Mouse (Mus musculus) neural tube, embryonic 14.5 days (tissue): ENCODE measurements around the gene Lrmda. TPM values are rescaled to one million over a fixed set of nuclear protein-coding genes. Genes with fewer than 3 reads are reported as not detected.

Experiments used
- ATAC-seq: fragments of 200-750 bp; cut with Nextera tagmentation; 2 replicates; pipeline ENCODE4 v1.8.0; 2017; ENCODE audit warnings: low read depth, mild to moderate bottlenecking, moderate TSS enrichment, moderate library complexity
- H3K27ac ChIP-seq: fragments of 300-500 bp; sonication (generic); 2 replicates; pipeline ENCODE4 v1.5.1; 2014; ENCODE audit warnings: low read depth, mild to moderate bottlenecking, control low read depth, low read length, moderate library complexity, mixed read lengths
- H3K27me3 ChIP-seq: fragments of 300-500 bp; sonication (generic); 2 replicates; pipeline ENCODE4 v1.6.1; 2014; ENCODE audit warnings: low read length; ENCODE audit not compliant: control insufficient read depth, insufficient read depth
- H3K36me3 ChIP-seq: fragments of 300-500 bp; sonication (generic); 2 replicates; pipeline ENCODE4 v1.6.1; 2014; ENCODE audit warnings: low read length, mixed read lengths; ENCODE audit not compliant: control insufficient read depth, insufficient read depth
- H3K4me1 ChIP-seq: fragments of 300-500 bp; sonication (generic); 2 replicates; pipeline ENCODE4 v1.6.1; 2014; ENCODE audit warnings: low read length; ENCODE audit not compliant: control insufficient read depth, insufficient read depth
- H3K4me2 ChIP-seq: fragments of 300-500 bp; sonication (generic); 2 replicates; pipeline ENCODE4 v1.6.1; 2014; ENCODE audit warnings: mild to moderate bottlenecking, low read depth, low read length, control low read depth
- H3K4me3 ChIP-seq: fragments of 300-500 bp; sonication (generic); 2 replicates; pipeline ENCODE4 v1.5.1; 2014; ENCODE audit warnings: low read depth, low read length, control low read depth, mixed read lengths
- H3K9ac ChIP-seq: fragments of 300-500 bp; sonication (generic); replicated peaks from 2 replicates; pipeline ENCODE4 v1.6.1; 2014; ENCODE audit warnings: low read depth, mild to moderate bottlenecking, control low read depth, low read length, mixed read lengths
- H3K9me3 ChIP-seq: fragments of 300-500 bp; sonication (generic); 2 replicates; pipeline ENCODE4 v1.6.1; 2016; ENCODE audit warnings: low read length; ENCODE audit not compliant: control insufficient read depth
- WGBS: fragments of 180-500 bp; shearing (Covaris S2); extraction: QIAGEN DNeasy Blood & Tissue Kit; methylation state at CpG from one replicate; pipeline ENCODE4 v1.1.7; 2014; 5-methylcytosine and 5-hydroxymethylcytosine counted together
- polyA plus RNA-seq: library from polyadenylated mRNA; unstranded; fragments of >200 nt; fragmentation: Nextera tagmentation; extraction: Ambion mirVana; gene quantifications from 2 replicates; pipeline ENCODE4 v1.2.1, GENCODE M21; 2014

The Lrmda gene
- polyA plus RNA-seq, 1 experiment from 2014 or later, result 0.35 TPM

DNA sequence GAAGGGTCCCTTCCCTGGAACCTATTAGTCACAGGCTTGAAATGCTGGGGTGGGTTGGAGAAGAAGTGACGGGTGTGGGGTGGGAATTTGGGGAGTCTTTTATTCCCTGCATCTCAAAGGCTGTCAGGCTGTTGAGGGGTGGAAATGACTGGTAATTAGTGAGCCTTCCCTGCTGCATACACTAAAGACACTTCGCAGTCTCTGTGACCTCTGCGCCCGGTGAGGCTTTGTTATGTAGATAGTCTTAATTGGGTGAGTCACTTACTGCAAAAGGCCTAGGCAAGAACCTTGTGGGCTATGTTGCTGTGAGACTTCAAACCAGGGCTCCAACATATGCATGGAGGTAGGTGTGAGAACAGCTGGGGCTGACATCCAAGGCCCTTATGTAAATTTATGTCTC is 14.6 kb upstream of the Lrmda start:
- no peaks in the 10 kb centered on the region for H3K9me3 ChIP-seq
- WGBS, result 17% methylated on average over 4 of the region's 4 CpGs
- no peak overlapping the region for H3K4me2 ChIP-seq
- no peak overlapping the region for H3K27ac ChIP-seq
- no peaks in the 10 kb centered on the region for H3K36me3 ChIP-seq
- no peaks in the 10 kb centered on the region for H3K27me3 ChIP-seq
- no peak overlapping the region for H3K9ac ChIP-seq
- no peak for ATAC-seq
- H3K4me1 ChIP-seq, result no peaks in the 10 kb centered on the region
- H3K4me3 ChIP-seq, result no peak overlapping the region

DNA sequence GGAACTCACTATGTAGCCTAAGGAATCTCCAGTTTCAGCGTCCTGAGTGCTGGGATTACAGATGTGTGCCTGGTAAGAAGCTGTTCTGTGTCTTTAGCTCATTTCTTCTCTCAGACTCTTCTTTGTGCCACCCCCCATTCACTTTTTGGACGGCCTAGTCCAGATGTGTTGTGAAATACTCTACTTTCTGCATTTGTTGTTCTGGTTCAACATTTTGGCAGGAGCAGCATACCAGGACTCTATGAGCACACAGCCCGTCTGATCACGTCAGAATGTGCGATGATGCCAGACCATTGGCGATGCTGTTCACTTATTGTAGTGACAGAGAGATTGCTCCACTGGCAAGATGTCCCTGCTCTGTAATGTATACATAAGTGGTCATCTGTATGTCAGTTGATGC is 12.5 kb upstream of the Lrmda start:
- H3K9me3 ChIP-seq, result no peaks in the 10 kb centered on the region
- no peak overlapping the region for H3K27ac ChIP-seq
- no peak for ATAC-seq
- H3K9ac ChIP-seq, result no peak overlapping the region
- H3K27me3 ChIP-seq, result no peaks in the 10 kb centered on the region
- H3K4me3 ChIP-seq, result no peak overlapping the region
- no peaks in the 10 kb centered on the region for H3K36me3 ChIP-seq
- WGBS, result 91% methylated on average over 6 of the region's 6 CpGs
- H3K4me1 ChIP-seq, result no peaks in the 10 kb centered on the region
- no peak overlapping the region for H3K4me2 ChIP-seq

GRCm38 (mm10) chr14:22014315-22014714 is 5.2 kb upstream of the Lrmda start:
- WGBS, result 94% methylated on average over 5 of the region's 5 CpGs
- Histone ChIP-seq H3K9me3 (no peaks in the 10 kb centered on the region), H3K4me2 (no peak overlapping the region), H3K4me1 (no peaks in the 10 kb centered on the region), H3K36me3 (no peaks in the 10 kb centered on the region), H3K9ac (no peak overlapping the region), H3K27me3 (no peaks in the 10 kb centered on the region), H3K27ac (no peak overlapping the region), H3K4me3 (no peak overlapping the region)
- ATAC-seq, result no peak

DNA sequence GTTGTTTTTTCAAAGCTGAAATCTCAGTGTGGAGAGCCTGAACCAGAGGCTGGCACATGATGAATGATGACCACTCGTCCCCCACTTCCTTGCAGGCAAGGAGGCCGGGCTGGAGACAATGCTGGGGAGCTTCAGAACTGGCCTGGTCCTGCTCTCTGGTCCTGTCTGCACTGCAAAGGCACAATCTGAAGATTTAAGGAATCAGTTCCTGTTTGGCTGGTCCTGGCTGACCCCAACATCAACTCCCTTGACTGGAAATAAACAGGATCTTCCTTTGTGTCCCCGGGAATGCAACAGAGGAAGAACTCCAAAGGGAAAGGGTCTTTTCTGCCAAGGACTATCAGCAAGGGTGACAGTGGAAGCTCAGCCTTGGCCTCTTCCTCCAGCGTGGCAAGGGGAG is 4.7 kb upstream of the Lrmda start:
- Histone ChIP-seq H3K36me3 (no peaks in the 10 kb centered on the region), H3K9ac (no peak overlapping the region), H3K9me3 (no peaks in the 10 kb centered on the region), H3K27me3 (no peaks in the 10 kb centered on the region), H3K4me3 (no peak overlapping the region), H3K27ac (no peak overlapping the region), H3K4me1 (no peaks in the 10 kb centered on the region), H3K4me2 (no peak overlapping the region)
- no peak for ATAC-seq
- WGBS, result 63% methylated on average over 4 of the region's 4 CpGs

- no peak overlapping the region for H3K27ac ChIP-seq
- WGBS, result 53% methylated on average over 5 of the region's 5 CpGs
- no peak overlapping the region for H3K4me2 ChIP-seq
- H3K9me3 ChIP-seq, result no peaks in the 10 kb centered on the region
- no peak overlapping the region for H3K9ac ChIP-seq
- ATAC-seq, result no peak
- no peaks in the 10 kb centered on the region for H3K27me3 ChIP-seq
- H3K4me3 ChIP-seq, result no peak overlapping the region
- no peaks in the 10 kb centered on the region for H3K4me1 ChIP-seq
- H3K36me3 ChIP-seq, result no peaks in the 10 kb centered on the region
Measured at GRCm38 (mm10) chr14:22017011-22017410, 2.5 kb upstream of the Lrmda start.

- no peak overlapping the region for H3K9ac ChIP-seq
- WGBS, result 42% methylated on average over 12 of the region's 12 CpGs
Measured at GRCm38 (mm10) chr14:22019949-22020845, 685 bp downstream of the Lrmda start.

GRCm38 (mm10) chr14:22020885-22021284 is 1.4 kb downstream of the Lrmda start:
- Histone ChIP-seq H3K4me2 (no peak overlapping the region), H3K27me3 (no peaks in the 10 kb centered on the region), H3K4me3 (no peak overlapping the region), H3K36me3 (no peaks in the 10 kb centered on the region), H3K4me1 (no peaks in the 10 kb centered on the region), H3K27ac (no peak overlapping the region), H3K9ac (no peak overlapping the region), H3K9me3 (no peaks in the 10 kb centered on the region)
- no peak for ATAC-seq
- WGBS, result 23% methylated on average over 2 of the region's 2 CpGs

More at GRCm38 (mm10) chr14:22019949-22020845, 685 bp downstream of the Lrmda start:
- Histone ChIP-seq H3K4me2 (peak overlapping the region; percentile 47), H3K4me3 (peak overlapping the region; percentile 8), H3K36me3 (no peaks in the 10 kb centered on the region), H3K4me1 (no peaks in the 10 kb centered on the region), H3K27ac (no peak overlapping the region), H3K27me3 (no peaks in the 10 kb centered on the region), H3K9me3 (no peaks in the 10 kb centered on the region)
- ATAC-seq, result no peak

DNA sequence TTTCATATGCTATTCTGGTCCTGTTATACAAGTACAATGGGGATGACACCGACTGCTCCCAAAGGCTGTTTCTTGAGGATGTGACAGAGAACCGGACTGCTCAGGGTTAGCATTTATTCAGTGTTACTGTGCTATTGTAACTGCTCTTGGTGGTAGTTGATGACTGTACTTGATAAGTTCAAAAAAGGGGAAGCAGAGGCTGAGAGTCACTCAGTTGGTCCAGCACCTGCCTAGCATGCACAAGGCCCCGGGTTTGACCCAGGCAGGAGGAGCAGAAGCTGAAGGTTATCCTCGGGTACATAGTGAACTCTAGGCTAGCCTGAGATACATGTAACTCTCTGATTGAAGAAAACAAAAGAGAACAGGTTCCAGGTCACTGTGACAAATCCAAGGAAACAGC is 4.0 kb downstream of the Lrmda start:
- no peaks in the 10 kb centered on the region for H3K36me3 ChIP-seq
- H3K4me2 ChIP-seq, result no peak overlapping the region
- H3K4me3 ChIP-seq, result no peak overlapping the region
- ATAC-seq, result no peak
- no peak overlapping the region for H3K9ac ChIP-seq
- no peak overlapping the region for H3K27ac ChIP-seq
- H3K9me3 ChIP-seq, result no peaks in the 10 kb centered on the region
- WGBS, result 72% methylated on average over 4 of the region's 4 CpGs
- no peaks in the 10 kb centered on the region for H3K27me3 ChIP-seq
- H3K4me1 ChIP-seq, result no peaks in the 10 kb centered on the region

GRCm38 (mm10) chr14:22035900-22036299 is 16.4 kb downstream of the Lrmda start:
- Histone ChIP-seq H3K36me3 (no peaks in the 10 kb centered on the region), H3K4me2 (no peak overlapping the region), H3K27me3 (no peaks in the 10 kb centered on the region), H3K9ac (no peak overlapping the region), H3K27ac (no peak overlapping the region), H3K9me3 (no peaks in the 10 kb centered on the region), H3K4me3 (no peak overlapping the region), H3K4me1 (peaks cover 18% of the 10 kb centered on the region; the same call in 1 of the 2 replicates)
- WGBS, result 29% methylated on average over 3 of the region's 3 CpGs
- ATAC-seq, result peak; percentile 41; the same call in 1 of the 2 replicates
